Mouse (Mus musculus) MEL-GATA-1-ER (cell line): ENCODE results near the gene Pmm2.

Source experiments
- DNase-seq: peaks from one replicate; pipeline ENCODE4 v3.0.0-alpha.2; 2012; ENCODE audit warnings: low read depth; ENCODE audit errors: extremely low read depth

Gene Pmm2

GRCm38 (mm10) chr16:8637217-8638051 is at the start of gene Pmm2, which contains the start of gene Tmem186:
Gene Pmm2, plus strand, starts transcription at chr16:8637674.
Gene Tmem186, minus strand, starts transcription at chr16:8637712.
- peak; percentile 89 for DNase-seq

DNA sequence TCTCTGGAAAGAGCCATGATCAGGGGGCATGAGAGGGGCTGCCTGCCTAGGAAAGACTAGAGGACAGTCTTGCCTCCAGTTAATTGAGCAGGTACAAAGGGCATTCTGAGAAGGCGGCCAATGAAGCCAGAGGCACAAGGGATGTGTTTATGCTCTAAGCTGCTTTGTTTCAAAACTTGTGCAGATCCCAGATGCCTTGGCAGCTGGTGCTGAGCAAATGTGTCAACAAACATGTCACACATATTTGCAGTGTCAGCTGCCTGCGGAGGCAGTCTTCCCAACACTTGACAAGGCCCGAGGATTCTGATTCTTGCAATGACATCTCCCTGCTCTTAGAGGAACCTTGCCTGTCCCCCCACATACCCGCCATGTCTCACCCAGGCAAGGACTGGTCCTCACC is 42.1 kb upstream of the Pmm2 start:
- DNase-seq: no peak

GRCm38 (mm10) chr16:8596336-8596735 is 41.1 kb upstream of the Pmm2 start:
- DNase-seq: no peak

DNA sequence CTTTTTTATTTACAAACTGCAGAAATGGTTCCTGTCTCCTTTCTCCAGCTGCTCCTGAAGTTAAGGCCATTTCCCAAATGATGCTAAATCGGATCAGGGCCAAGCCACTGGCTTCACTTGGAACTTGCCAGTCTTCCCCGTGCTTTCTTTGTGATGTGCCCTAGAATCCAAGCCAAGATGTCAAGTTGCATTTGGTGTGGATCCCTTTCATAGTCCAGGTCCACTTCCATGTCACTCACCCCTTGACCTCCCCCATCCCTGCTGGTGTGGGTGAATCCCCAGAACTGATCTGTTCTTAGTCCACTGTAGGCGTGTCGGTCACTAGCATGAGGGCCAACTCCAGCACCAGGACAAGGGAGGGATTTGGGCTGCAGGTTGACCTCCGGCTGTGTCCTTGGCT is 40.0 kb upstream of the Pmm2 start:
- no peak for DNase-seq

GRCm38 (mm10) chr16:8603789-8604188 is 33.7 kb upstream of the Pmm2 start:
- no peak for DNase-seq

DNA sequence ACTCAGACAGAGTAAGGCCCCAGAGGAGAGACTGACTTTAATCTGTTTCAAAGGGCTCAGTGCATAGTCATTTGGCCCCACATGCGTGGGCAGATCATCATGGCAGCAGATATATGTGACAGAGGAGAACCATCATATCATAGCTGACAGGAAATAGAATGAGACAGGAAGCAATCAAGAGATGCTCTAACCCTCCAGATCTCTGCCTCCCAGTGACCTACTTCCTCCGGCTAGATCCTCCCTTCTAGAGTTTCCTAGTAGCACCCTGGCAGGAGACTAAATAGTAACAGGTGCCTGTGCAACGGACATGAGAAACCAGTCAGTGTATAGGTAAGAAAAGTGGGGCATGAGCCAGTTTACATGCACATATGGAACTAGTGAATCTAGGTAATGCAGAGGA is 27.1 kb upstream of the Pmm2 start:
- no peak for DNase-seq

DNA sequence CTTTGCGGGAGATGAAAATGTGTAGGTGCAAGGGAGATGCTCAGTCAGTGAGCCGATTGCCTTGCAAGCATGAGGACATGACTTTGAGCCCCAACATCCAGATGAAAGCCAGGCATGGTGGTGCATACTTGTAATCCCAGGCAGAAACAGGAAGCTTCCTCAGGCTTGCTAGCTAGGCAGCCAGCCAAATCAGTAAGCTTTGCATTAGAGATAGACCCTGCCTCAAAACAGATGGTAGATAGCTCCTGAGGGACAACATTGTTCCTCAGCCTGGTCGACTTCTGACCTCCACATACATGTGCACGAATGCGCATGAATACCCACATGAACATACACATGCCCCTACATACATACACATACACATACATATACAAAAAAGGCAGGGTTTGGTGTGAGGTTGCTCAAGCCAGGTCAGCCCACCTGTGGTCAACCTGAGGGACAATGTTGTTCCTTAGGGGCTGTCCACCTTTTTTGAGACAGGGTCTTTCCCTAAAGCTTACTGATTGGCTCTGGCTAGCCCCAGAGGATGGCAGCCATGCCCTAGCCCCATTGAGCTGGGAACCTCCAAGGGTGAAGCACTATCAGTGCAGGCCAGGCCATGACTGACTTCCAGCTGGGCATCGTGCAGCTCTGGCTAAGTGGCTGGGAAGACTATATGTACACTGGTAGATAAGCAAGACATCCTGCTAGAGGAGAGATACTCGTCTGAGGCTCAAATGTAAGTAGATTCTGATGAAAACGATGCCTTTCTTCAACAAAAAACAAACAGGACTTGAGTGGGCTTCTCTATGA is 25.1 kb upstream of the Pmm2 start:
- peak; percentile 87 for DNase-seq

GRCm38 (mm10) chr16:8613039-8613438 is 24.4 kb upstream of the Pmm2 start:
- DNase-seq: no peak

GRCm38 (mm10) chr16:8613447-8613846 is 24.0 kb upstream of the Pmm2 start:
- DNase-seq: no peak

- DNase-seq: no peak
These were observed 17.7 kb upstream of the Pmm2 start for GRCm38 (mm10) chr16:8619659-8620314.

GRCm38 (mm10) chr16:8620315-8621115 is 17.0 kb upstream of the Pmm2 start:
- DNase-seq: no peak

DNA sequence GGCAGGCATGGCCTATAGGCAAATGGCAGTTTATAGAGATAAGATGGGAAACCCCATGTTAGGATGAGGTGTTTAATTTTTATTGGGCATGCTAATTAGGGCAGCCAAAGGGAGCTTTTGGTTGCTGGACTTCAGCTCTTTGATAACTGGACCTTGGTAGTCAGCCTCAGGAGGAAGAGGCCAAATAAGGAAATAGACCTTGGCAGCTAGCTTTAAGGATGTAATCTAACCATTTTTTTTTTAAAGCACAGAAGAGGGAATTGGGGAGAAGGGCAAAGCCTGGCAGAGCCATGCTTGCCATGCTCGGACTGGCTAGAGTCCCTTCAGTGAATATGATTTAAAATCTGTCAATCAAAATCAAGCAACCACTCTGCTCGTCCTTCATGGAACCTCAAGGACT is 7.1 kb upstream of the Pmm2 start:
- no peak for DNase-seq

- DNase-seq: no peak
These were observed 6.0 kb upstream of the Pmm2 start for GRCm38 (mm10) chr16:8631428-8631827.

- peak; percentile 41 for DNase-seq
These were observed 632 bp upstream of the Pmm2 start for GRCm38 (mm10) chr16:8636867-8637216.

GRCm38 (mm10) chr16:8638131-8638530 is 657 bp downstream of the Pmm2 start:
- DNase-seq: no peak

GRCm38 (mm10) chr16:8639466-8640191 is 2.2 kb downstream of the Pmm2 start:
- no peak for DNase-seq

DNA sequence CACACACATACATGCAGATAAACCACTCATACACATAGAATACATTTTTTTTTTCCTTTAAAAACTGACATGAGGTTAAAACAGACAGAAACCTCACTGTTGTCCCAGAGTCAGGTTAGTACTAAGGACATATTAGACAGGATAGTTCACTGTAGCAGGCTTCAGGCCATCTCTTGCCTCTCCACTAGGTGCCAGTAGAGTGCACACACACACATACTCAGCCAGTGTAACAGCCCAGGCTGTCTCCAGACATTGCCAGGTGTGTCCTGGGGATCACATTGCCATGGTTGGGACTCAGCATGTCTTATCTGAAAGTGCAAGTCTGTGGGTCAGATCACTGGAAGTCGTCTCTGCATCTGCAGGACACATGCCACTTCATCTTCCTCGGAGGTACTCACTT is 6.4 kb downstream of the Pmm2 start:
- DNase-seq: peak; percentile 29

DNA sequence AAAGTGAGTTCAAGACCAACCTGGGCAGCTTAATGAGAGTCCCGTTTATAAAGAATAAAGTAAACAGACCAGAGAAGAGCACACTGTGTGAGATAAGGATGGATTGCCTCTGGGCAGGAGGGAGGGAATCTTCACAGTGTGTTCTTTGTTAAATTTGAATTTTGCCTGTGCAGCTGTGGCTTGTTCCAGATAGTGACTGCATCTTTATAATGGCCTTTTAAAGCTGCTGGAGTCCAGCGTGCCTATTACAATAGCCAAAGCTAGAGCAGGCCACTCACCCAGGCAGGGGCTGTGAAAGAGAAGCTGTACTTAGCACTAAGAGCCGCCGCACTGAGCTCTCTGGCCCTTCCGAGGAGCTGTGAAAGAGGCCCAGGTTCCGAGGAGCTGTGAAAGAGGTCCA is 8.1 kb downstream of the Pmm2 start:
- DNase-seq: no peak

- DNase-seq: no peak
These were observed 12.5 kb downstream of the Pmm2 start for GRCm38 (mm10) chr16:8650007-8650406.

DNA sequence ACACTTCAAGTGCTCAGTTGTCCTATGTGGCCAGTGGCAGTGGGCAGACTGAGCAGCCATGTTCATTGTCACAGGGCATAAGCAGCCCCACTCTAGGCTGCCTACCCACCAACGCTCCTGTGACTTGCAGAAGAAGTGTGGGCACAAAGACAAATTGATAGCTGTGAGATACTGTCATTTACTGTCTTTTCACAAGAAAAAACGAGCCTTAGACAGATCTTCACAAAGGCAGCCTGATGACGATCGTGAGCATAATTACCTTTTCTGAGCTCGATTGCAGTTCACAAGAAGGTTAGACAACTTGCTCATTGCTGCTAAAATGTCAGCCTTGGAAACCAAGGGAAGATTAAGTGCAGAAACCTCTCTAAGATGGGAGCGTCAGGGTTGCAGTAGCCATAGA is 17.6 kb downstream of the Pmm2 start:
- DNase-seq: no peak

GRCm38 (mm10) chr16:8655599-8655998 is 18.1 kb downstream of the Pmm2 start:
- DNase-seq: no peak
